Mouse (Mus musculus): ENCODE measurements around the gene Grem1.

Grem1 gene

DNA sequence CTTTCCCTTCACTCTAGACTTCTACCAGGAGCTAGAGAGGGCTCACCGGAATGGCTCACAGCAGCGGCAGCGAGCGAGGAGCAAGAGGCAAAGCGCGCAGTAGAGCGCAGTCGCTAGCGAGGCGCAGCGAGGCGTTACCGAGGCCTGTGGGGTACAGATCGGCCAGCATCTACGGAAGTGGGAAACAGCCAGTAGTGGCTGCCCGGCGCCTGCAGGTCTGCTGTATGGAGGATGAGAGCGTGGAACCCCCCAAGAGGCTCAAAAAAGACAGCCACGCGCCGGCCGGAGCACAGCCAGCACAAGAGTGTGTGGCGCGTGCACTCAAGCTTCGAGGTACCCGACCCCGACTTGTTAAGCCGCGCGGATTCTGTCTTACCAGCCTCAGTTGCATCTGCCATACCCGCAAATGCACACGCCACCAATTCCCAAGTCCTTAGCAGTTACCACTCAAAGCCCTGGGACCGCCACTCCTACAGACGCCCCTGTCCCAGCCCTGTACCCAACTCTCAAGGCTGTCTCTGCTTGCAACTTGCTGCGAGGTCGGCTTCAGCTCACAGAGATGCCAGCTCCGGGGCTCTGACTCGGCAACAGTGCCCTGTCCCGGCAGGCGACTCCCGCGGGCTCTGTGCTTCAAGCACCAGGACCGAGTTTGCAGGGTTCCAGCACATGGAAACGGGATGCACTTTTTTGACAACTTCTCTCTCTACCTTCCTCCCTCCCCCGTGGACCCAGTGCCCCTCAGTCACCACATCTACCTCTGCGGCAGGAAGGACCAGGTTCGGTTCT lies 728 bp downstream of the Grem1 start:
- no peak for DNase-seq (ENCODE audit: low read depth)

DNA sequence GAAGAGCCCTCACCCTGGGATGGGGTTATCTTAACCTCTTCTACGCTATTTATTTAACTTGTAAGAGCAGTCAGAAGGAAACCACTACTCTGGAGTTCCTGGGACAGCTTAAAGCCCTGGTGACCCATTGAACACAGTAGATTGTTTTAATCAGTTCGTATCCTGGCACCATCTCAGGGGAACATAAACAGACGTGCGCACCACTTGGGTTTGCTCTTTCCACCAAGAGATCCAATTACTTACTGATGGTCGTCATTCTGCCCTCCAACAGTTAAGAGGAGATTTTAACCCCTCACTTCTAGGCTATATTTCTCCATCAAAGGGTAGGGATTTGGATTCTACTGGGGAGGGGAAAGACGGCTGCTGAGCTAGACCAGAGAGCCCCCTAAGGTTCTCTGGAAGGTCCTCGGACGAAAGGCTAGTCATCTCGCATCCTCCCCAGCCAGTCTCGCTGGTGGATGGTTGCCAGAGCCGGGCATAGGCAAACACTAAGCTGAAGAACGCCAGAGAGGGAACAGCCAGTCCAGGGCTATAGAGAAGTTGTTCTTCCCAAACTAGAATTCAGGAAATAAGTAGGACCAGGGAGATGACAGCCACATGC lies 1.4 kb downstream of the Grem1 start:
- DNase-seq (ENCODE audit: low read depth), result no peak

DNA sequence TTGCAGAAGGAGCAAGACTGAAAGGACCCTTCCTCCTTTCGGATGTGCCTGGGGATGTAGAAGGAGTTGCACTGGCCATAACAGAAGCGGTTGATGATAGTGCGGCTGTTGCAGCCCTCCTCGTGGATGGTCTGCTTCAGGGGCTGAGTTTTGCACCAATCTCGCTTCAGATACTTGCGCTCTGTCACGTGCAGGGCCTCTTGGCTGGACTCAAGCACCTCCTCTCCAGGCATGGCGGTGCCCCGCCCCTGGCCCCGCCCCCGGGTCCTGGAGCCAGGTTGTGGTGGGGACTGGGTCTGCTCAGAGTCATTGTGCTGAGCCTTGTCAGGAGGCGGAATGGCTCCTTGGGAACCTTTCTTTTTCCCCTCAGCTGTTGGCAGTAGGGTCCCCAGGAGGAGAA lies 8.7 kb downstream of the Grem1 start:
- DNase-seq (ENCODE audit: low read depth), result no peak

DNA sequence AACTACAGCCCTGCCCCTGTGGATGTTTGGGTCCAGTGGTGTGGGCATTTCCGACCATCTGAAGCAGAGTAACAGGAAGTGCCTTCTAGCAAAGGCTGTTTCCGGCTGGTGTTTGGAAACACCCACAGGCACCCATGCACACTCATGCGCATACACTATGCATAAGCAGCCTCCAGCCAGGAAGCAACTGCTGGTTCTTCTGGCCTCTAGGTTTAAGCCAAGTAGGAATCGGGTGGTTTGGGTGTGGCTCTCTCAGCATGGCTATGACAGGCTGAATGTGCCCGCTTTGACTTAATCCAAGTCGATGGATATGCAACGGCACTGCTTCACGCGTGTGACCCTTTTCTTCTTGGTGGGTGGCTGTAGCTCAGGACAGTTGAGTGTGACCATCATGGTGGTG lies 9.1 kb downstream of the Grem1 start:
- peak; percentile 2 for DNase-seq (ENCODE audit: low read depth)

DNA sequence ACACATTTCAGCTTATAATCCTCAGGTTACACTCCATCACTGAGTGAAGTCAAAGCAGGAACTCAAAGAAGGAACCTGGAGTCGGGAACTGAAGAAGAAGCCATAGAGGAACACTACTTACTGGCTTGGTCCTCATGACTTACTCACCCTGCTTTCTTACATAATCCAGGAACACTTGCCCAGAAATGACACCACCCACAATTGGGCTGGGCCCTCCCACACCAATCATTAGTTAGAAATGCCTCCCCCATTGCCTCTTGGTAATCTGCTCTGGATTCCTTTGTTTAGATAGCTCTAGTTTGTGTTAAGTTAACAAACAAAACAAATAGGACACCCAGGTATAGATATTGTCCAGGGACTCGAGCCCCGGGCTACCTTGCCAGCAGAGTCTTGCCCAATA lies 29.9 kb downstream of the Grem1 start:
- no peak for DNase-seq (ENCODE audit: low read depth)

DNA sequence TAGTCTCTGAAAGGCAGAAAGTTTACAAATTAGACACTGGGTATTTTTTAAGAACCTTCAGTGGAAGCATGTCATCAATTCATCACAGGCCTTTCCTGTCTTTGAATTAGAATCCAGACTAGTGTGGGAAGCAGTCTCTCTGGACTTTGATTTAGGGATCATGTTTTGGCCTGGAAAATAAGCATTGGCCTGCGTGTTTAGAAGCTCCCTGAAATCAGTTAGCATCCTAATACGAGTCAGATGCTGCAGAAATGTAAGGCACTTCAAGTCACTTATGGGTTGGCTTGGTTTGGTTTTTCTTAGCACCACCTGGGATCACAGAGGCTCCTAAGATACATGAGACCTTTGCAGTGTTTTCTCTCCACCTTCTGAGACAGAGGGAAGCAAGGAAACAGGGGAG lies 43.6 kb downstream of the Grem1 start:
- no peak for DNase-seq (ENCODE audit: low read depth)

DNA sequence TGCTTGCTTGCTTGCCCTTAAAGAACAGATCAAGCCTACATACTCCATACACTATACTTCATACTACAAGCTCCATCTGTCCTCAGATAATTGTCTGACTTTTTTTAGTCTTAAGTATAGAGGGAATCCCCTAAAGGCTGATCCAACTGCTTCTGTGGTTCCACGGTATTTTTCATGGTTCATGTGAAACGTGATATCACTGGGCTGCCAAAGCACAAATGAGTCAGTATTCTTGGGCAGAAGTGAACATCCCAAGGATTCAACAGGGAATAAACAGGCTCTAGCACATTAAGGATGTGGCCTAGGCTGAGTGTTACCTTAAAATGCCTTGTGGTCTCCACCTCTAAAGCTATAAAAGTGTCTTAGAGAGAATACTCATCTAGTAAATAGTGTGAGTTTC lies 45.0 kb downstream of the Grem1 start:
- no peak for DNase-seq (ENCODE audit: low read depth)

DNA sequence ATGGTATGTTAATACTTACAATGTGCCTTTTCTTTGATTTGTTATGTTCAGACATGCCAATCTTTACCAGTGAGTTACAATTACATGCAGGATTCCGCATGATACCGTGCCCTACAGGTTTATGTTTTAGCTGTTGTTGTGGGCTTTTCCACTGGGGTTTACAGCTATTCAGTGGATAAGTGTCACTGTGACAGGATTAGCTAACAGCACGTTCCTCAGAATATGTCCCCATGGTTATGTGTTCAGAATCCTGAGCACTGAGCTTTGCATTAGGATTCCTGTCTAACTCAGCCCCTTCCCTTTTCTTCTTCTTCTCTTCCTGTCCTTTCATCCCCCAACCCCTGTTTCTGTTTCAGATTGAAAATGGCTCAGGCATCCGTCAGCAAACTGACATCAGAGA lies 50.9 kb downstream of the Grem1 start:
- no peak for DNase-seq (ENCODE audit: low read depth)

DNA sequence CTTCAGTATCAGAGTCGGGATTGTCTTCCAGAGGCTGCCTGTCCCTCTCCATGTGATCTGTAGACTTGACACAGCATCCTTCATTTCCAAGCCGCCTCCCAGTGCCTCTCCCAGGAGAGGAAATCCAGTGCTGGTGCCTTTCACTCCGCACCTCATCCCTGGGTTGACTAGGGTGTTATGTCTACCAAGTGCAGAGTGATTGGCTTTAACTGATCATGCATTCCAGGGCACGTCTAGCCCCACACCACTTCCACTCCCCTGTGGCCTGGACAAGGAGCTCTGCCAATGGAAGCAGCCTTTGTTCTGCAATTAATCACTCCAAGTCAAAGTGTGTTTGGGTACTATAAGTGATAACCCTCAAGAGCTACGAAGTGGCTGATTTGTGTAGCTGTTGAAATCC lies 56.9 kb downstream of the Grem1 start:
- DNase-seq (ENCODE audit: low read depth), result no peak

DNA sequence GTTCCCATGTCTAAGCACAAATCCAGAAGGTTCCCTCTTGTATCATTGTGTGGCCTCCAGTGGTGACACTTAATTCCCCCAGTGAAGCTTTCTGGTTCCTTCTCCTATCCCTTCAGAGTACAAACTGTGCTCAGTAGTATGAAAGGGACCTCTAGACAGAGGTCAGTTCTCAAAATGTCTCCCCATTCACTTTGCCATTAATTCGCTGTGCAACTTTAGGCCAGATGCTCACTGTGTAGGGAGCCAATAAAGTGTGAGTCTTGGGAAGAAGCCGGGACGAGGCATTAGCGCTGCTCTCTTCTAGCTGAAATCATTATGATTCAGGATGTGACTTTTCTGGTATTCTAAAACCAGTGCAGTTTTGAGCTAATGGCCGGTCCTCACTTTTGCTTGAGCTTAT lies 61.8 kb downstream of the Grem1 start:
- no peak for DNase-seq (ENCODE audit: low read depth)

DNA sequence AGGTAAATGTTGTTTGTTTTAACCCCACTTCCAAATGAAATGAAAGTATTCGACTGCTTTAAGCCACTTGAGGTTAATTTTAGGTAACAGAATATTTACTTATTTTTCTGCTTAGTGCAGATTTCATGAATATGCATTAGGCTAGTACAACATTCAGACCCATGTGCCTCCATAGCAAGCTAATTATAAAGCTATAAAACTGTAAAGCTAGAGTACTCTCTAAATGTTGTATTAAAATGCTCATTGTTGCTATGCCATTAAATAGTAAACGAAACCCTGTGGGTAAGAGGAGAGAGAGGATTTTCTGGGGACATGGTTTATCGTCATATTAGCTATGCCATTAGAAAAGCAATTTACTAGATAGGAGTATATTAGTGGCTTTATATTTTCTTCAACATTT lies 62.2 kb downstream of the Grem1 start:
- no peak for DNase-seq (ENCODE audit: low read depth)
